Mouse (Mus musculus) c-Kit-positive CD71-negative TER-119-negative erythroid progenitor cells, embryonic 14.5 days (primary cell): ENCODE results near the gene Pik3r2.

Experiments
- DNase-seq: peaks from one replicate; pipeline ENCODE4 v3.0.0-alpha.2; 2013; ENCODE audit warnings: low read depth

The Pik3r2 gene

DNA sequence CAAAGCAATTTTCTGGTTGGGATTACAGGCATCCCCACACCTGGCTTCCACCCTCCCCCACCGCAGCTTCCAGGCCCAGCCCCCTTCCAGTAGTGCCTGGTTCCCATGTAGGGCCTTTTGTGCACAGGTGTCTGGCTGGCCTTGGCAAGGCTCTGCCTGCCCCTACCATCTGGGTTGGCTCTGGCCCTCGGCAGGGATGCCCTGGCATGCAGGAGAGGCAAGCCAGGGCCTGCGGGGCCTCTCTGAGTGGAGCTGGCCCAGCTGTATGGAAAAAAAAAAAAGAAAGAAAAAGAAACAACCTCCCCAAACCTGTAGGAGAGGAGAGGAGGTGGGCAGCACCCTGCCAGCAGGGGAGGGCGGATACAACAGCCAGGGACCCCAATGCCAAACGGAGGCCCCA is 3.1 kb downstream of the Pik3r2 start:
- DNase-seq: no peak

- DNase-seq: no peak
Measured at GRCm38 (mm10) chr8:70772890-70773289, 3.6 kb downstream of the Pik3r2 start.

GRCm38 (mm10) chr8:70772075-70772474 is 4.4 kb downstream of the Pik3r2 start:
- no peak for DNase-seq

GRCm38 (mm10) chr8:70771217-70771616 is 5.3 kb downstream of the Pik3r2 start:
- no peak for DNase-seq

- DNase-seq: no peak
Measured at GRCm38 (mm10) chr8:70770748-70771147, 5.8 kb downstream of the Pik3r2 start.

DNA sequence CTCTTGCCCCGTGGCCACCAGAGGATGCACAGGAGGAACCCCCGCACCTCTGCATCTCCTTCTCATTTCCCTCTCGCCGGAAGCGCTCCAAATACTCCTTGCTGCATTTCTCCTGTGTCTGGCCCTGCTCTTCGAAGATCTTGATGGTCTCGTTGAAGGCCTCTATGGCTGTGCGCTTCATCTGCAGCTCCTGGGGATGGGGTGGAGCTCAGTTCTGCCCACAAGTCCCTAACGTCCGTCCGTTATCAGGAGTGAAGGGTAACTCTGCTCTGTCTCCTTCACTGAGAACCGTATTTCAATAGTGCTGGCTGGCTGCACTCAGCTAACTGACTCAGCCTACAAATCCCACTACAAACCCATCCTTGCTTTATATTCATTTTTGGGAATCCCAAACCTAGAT is 6.7 kb downstream of the Pik3r2 start:
- DNase-seq: no peak

GRCm38 (mm10) chr8:70769359-70769758 is 7.2 kb downstream of the Pik3r2 start:
- DNase-seq: peak; percentile 97

- DNase-seq: no peak
Measured at GRCm38 (mm10) chr8:70768956-70769355, 7.6 kb downstream of the Pik3r2 start.

DNA sequence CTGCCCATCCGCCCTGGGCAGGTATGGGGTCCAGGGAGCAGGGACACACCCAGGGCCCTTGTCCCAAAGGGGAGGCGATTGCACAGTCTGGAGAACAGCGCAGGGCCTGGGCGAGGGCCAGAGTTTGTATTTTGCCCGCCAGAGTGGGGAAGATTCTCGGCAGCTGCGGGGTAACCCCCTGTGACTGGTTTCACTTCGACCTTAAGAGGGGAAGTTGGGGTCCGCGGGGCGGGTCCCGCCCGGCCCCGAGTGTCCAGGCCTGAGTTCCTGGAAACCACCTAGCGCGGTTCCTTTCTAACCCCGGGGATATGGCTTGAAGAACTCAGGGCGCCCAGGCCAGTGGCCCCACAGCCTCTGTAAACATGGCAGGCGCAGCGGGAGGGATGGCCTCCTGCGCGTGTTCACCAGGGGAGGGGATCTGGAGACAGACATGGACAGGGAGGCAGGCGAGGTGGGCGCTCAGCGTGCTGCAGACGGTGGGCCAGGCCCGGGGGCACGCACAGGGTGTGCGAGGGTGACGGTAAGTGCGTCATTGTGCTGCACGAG is 8.2 kb downstream of the Pik3r2 start:
- no peak for DNase-seq

DNA sequence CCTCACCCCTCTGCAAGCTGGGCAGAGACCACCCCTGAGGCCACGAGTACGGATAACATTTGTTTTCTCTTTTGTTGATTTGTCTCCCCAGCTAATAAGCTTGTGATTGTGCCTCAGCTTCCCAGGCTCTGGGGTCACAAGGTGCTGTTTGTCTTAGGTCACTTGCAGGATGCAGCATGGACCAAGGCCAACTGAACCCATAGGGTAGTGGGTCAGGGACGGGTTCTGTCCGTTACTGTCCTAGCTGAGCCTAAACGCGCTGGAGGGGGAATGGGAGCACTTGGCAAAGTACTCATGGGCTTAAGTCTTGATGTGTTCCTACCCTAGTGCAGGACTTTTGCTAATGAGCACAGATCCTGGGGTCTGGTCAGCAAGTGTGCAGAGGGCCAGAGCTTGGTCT is 9.0 kb downstream of the Pik3r2 start:
- no peak for DNase-seq

DNA sequence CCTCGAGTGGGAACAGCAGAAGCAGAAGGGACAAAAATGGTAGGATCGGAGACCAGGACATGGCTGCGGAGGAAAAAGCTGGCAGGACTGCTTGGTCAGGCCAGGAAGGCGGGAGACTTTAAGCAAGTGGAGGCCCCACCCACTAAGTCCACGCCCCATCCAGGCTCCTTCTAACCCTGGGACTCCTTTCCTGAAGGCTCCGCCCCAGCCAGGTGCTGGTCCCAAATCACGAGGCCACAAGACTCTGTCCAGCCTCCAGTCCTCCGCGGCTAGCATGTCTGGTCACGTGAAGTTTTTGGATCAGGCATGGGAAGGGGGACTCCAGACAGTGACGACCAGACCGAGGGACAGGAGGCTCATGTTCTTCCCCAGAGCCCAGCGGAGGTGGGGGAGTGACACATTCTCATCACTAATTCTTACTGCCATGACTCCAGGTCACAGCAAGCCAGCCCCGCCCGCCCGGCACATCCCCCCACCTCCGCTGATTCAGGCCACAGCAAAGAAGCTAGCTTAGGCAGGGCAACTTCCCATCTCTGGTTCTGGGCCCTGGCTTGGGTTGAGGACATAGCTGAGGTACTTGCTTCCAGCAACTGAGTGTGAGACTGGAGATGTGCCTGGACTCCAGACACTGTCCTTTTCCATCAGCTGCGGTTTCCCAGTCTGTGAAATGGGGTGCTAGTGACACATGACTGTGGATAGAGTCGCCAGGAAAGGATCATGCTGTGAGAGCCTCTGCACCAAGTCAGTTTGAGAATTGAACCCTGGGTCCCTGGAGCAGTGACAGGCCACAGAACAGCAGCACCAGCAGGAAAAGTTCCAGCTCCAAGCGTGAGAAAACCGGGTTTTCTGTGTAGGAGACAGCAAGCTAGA is 9.7 kb downstream of the Pik3r2 start:
- no peak for DNase-seq

- no peak for DNase-seq
Measured at GRCm38 (mm10) chr8:70765838-70766570, 10.5 kb downstream of the Pik3r2 start.

DNA sequence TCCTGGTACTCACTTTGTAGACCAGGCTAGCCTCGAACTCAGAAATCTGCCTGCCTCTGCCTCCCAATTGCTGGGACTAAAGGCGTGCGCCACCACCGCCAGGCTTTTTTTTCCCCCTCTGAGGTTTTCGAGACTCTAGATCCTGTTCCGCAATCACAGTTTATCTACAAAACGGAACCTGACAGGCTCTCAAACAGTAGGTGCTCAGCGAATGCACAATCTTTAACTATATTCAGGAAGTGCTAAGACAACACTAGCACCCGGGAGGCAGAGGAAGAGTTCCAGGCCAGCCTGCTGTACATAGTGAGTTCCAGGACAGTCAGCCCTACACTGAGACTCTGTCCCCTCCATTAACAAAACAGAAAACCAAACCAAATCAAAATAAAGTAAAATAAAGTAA is 11.2 kb downstream of the Pik3r2 start:
- no peak for DNase-seq

- no peak for DNase-seq
Measured at GRCm38 (mm10) chr8:70764676-70765075, 11.8 kb downstream of the Pik3r2 start.

GRCm38 (mm10) chr8:70764026-70764425 is 12.5 kb downstream of the Pik3r2 start:
- DNase-seq: no peak

- no peak for DNase-seq
Measured at GRCm38 (mm10) chr8:70763354-70763753, 13.2 kb downstream of the Pik3r2 start.

- DNase-seq: no peak
Measured at GRCm38 (mm10) chr8:70762118-70762517, 14.4 kb downstream of the Pik3r2 start.

- DNase-seq: peak; percentile 96
Measured at GRCm38 (mm10) chr8:70760775-70761406, 15.6 kb downstream of the Pik3r2 start, which contains the start of gene Mpv17l2. Gene Mpv17l2, minus strand, starts transcription at chr8:70760946.

DNA sequence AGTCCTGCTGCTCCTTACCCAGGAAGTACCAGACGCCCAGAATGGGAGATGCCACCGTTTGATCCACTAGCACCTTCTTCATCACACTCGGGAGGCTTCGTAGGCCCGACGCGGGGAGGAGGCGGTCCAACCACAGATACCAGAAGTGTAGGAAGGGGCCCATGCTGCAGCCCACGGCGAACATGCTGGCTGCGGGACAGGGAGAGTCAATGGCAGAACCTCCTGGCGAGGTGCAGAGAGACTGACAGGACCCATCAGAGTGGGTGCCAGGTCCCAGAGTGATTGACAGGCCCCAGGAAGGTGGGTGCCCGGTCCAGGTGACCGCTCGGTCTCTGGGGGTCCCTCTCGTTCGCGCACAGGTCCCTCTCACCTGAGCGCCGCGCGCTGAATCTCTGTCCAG is 16.2 kb downstream of the Pik3r2 start:
- DNase-seq: no peak

DNA sequence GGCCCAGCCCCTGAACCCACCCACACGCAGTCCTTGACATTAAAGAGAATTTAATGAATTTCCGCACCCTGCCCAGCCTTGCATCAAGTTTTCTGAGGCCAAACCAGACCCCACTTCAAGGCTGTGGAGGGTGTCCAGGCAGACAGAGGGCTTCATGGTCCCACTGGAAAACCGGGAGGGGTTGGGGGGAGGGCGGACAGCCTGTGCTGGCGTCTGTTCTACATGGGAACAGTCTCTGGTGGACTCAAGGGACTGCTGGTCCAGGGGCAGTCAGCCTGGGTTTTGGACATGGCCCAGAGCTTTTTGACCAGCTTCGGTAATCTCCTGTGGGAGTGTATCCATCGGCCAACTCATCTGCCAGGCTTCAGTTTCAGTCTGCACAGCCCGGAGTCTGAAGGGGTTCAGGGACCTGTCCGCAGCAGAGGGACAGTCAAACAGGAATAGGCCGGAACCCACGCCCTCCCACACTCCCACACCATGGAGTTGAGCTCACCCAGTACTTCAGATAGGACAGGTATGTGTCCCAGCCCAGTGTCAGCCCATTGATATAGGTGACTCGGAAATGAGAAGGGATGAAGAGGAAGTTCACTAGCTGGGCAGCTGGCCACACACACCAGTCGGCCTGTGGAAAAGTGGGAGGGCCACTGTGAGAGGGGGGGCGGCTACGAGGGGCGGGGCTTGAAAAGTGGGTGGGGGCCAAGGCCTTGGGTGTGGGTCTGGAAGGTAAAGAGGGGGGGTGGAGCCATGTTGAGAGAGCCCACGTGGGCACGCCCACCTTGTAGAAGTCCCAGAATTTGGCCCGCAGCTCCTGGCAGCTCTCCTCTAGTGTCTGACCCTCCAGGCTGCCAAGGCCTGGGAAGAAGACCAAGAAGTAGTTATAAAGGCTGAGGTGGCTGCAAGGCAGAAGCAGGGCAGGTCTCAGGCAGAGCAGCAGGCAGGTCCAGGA is 17.6 kb downstream of the Pik3r2 start:
- DNase-seq: no peak

DNA sequence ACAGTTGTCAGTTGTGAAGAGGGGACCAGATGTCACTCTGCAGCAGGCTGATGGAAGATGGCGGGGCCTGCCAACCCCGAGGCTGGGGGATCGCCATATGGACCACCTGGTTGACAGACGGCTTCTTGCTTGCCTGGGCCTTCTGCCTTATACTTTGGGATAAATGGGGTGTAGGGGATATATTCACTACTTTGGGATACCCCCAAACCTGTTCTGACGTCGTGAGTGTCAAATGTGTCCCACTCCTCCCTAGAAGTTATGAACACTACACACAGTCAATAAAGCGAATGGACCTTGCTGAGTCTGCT is 18.3 kb downstream of the Pik3r2 start:
- no peak for DNase-seq
